Mouse (Mus musculus) cerebellum, adult 2 months (tissue): Measurements from ENCODE around the gene Nln. TPM values are rescaled to one million over a fixed set of nuclear protein-coding genes. Genes with fewer than 3 reads are reported as not detected.

ENCODE experiments used
- DNase-seq, 2 experiments: peaks; one replicate each; pipeline ENCODE4 v3.0.0; 2021
- H3K27ac ChIP-seq: fragments of 200-500 bp; 2 replicates; pipeline ENCODE4 v1.5.1; 2012; ENCODE audit warnings: low read length, control low read depth, inconsistent platforms; ENCODE audit not compliant: insufficient read depth
- H3K27me3 ChIP-seq: fragments of 200-500 bp; 2 replicates; pipeline ENCODE4 v1.6.1; 2012; ENCODE audit warnings: inconsistent platforms, mild to moderate bottlenecking, low read length, moderate library complexity; ENCODE audit not compliant: control insufficient read depth, insufficient read depth
- H3K4me1 ChIP-seq: fragments of 200-500 bp; 2 replicates; pipeline ENCODE4 v1.6.1; 2011; ENCODE audit warnings: low read length; ENCODE audit not compliant: control insufficient read depth, insufficient read depth
- H3K4me3 ChIP-seq: fragments of 200-500 bp; replicated peaks from 2 replicates; pipeline ENCODE3; 2011; ENCODE audit warnings: mild to moderate bottlenecking, low read depth, low read length, control low read depth; ENCODE audit not compliant: insufficient read depth
- CTCF ChIP-seq: fragments of 200-500 bp; IDR thresholded peaks from 2 replicates; pipeline ENCODE4 v1.5.1; 2011; ENCODE audit warnings: low read depth, mild to moderate bottlenecking, control low read depth, low read length, moderate library complexity, borderline replicate concordance; ENCODE audit not compliant: insufficient read depth
- POLR2A ChIP-seq: fragments of 200-500 bp; IDR thresholded peaks from 2 replicates; pipeline ENCODE4 v1.6.1; 2011; ENCODE audit warnings: low read length, control low read depth, borderline replicate concordance; ENCODE audit not compliant: insufficient read depth
- WGBS: fragments of 180-500 bp; shearing (Covaris S2); methylation state at CpG from one replicate; pipeline ENCODE4 v1.1.7; 2018; 5-methylcytosine and 5-hydroxymethylcytosine counted together
- polyA plus RNA-seq: library from polyadenylated mRNA; depleted of rRNA; stranded (reverse); fragments of >200 nt; gene quantifications from 2 replicates; pipeline ENCODE4 v1.2.3, GENCODE M21; 2012

Nln gene
- polyA plus RNA-seq, 1 experiment = 12.9 TPM

DNA sequence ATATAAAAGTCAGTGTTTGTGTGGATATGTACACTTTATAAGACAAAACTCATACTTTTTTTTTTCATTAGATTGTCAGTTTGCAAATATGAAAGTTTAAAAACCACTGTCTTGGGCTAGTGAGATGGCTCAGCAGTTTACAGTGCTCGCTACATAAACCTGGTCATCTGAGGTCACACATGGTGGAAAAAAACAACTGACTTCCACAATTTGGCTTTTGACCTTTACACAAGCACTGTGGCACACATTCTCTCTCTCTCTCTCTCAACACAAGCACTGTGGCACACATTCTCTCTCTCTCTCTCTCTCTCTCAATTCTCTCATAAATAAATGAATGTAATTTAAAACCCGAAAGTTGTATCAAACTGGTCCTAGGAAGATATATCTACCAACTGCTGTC is 23.1 kb upstream of the Nln start:
- Histone ChIP-seq H3K4me3 (no peak overlapping the region), H3K27ac (no peak overlapping the region), H3K4me1 (no peaks in the 10 kb centered on the region), H3K27me3 (no peaks in the 10 kb centered on the region)
- DNase-seq = no peak
- no peak for TF ChIP-seq POLR2A
- TF ChIP-seq CTCF = no peak
- 98% methylated on average over 2 of the region's 2 CpGs for WGBS

- Histone ChIP-seq H3K27ac (no peak overlapping the region), H3K4me3 (no peak overlapping the region), H3K27me3 (no peaks in the 10 kb centered on the region), H3K4me1 (no peaks in the 10 kb centered on the region)
- no peak for DNase-seq
- TF ChIP-seq CTCF = no peak
- no peak for TF ChIP-seq POLR2A
- 95% methylated on average over 20 of the region's 20 CpGs for WGBS
Observed at GRCm38 (mm10) chr13:104123662-104124381, 14.4 kb upstream of the Nln start.

DNA sequence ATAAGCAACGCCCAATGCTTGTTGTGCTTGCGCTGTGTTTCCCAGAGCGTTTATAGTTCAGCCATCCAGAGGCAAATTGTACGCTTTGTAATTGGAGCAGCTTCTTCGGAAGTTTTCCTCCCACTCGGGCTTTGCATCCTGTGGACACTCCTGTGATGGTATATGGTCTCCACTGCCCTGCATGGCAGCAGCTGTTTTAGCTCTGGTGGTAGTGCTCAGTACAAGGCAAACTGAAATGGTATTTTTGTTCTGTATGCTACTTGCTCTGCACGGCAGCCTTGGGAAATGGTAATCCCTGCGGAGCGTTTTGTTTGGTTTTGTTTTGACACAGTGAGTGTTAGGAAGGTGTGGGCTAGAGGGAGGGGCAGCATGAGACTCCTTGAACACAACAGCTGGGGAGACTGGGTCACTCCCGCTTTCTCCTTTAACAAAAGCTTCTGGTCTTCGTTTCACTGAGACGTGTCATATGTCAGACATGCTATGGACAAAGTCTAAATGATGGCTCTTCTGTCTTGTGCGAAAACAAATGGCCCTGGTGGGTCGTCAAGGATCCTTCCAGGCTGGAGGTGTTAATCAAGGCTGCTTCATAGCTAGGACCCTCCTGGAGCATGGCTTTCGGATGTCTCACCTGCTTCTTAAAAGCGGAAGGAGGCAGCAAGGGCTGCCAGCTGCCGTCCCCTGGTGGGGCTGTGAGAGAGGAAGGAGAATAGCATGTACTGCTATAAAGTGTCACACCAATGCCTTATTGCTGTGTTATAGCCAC is 12.8 kb upstream of the Nln start:
- no peak for DNase-seq
- TF ChIP-seq CTCF (no peak), POLR2A (no peak)
- H3K4me3 ChIP-seq = no peak overlapping the region
- H3K4me1 ChIP-seq = no peaks in the 10 kb centered on the region
- no peaks in the 10 kb centered on the region for H3K27me3 ChIP-seq
- 77% methylated on average over 17 of the region's 17 CpGs for WGBS
- no peak overlapping the region for H3K27ac ChIP-seq

DNA sequence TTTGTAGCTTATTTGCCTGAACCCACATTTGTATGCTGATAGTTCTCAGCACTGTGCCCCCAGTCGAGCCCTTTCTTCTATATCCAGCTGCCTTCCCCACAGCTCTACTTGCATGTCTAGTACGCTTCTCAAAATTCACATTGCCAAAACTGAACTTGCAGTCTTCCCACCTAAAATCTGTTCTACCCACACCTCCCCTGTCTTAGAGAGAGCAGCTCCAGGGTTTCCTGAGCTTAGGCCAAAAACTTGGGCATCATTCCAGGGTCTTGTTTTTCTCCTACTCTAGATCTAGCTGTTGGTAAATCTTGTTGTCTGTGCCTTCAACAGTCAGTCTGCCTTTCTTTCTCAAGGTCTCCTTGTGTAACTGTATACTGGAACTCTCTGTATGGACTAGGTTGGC is 5.4 kb upstream of the Nln start:
- no peak for DNase-seq
- Histone ChIP-seq H3K27ac (no peak overlapping the region), H3K27me3 (no peaks in the 10 kb centered on the region), H3K4me1 (no peaks in the 10 kb centered on the region), H3K4me3 (no peak overlapping the region)
- WGBS = 79% methylated on average over 2 of the region's 2 CpGs
- TF ChIP-seq POLR2A (no peak), CTCF (no peak)

DNA sequence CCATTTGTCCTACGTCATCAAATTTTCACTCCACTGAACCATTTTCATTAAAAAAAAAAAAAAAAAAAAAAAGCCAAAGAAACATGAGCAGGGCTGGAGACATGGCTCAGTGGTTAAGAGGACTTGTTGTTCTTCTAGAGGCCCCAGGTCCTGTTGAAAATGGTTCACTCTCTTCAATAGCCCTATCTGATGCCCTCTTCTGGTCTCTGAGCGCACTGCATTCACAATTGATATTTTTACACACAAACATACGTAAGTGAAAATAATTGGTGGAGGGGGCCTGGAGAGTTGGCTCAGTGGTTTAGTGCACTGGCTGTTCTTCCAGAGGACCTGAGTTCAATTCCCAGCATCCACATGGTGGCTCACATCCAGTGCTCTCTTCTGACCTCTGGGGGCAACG is 4.4 kb upstream of the Nln start:
- no peak for TF ChIP-seq CTCF
- TF ChIP-seq POLR2A = no peak
- DNase-seq = no peak
- 90% methylated on average over 4 of the region's 4 CpGs for WGBS
- H3K4me3 ChIP-seq = no peak overlapping the region
- no peaks in the 10 kb centered on the region for H3K4me1 ChIP-seq
- H3K27me3 ChIP-seq = no peaks in the 10 kb centered on the region
- no peak overlapping the region for H3K27ac ChIP-seq

- Histone ChIP-seq H3K4me1 (no peaks in the 10 kb centered on the region), H3K4me3 (no peak overlapping the region), H3K27ac (no peak overlapping the region), H3K27me3 (no peaks in the 10 kb centered on the region)
- no peak for DNase-seq
- WGBS = 54% methylated on average over 12 of the region's 12 CpGs
- TF ChIP-seq CTCF (no peak), POLR2A (no peak)
Observed at GRCm38 (mm10) chr13:104112266-104112900, 3.0 kb upstream of the Nln start.

DNA sequence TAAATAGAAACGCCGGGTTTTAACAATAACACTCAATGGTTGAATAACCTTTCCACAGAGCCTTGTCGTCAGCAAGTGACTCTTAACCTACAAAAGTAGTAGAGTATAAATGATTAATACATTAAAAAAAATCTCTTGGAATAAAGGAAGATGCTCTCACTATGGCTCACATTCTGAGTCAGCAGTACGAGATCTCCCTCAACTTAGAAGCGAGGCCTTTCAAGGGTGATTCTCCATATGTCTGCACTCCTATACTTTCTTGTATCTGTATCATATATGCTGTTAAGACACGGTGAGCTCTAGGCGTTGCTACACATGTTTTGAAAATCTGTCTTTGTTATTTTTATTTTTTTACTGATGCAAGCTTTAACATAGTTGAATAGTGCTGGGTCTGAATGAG is 1.1 kb upstream of the Nln start:
- H3K27me3 ChIP-seq = no peaks in the 10 kb centered on the region
- DNase-seq = no peak
- H3K4me3 ChIP-seq = peak overlapping the region; percentile 98
- 37% methylated on average over 7 of the region's 7 CpGs for WGBS
- TF ChIP-seq POLR2A (no peak), CTCF (no peak)
- H3K4me1 ChIP-seq = no peaks in the 10 kb centered on the region
- H3K27ac ChIP-seq = no peak overlapping the region

GRCm38 (mm10) chr13:104109816-104110521 is 555 bp upstream of the Nln start:
- Histone ChIP-seq H3K27me3 (no peaks in the 10 kb centered on the region), H3K4me1 (no peaks in the 10 kb centered on the region), H3K27ac (no peak overlapping the region), H3K4me3 (peak overlapping the region; percentile 98)
- WGBS = under 1% methylated on average over 38 of the region's 38 CpGs
- DNase-seq = peak; percentile 69 to 70
- TF ChIP-seq POLR2A (no peak), CTCF (no peak)
